Mouse (Mus musculus) lung, embryonic 16.5 days (tissue): ENCODE measurements at regions not wholly inside any gene's neighbourhood (a gene's known extent, or its start where the extent isn't known, plus 50 kb on each side); places are given as distances from the start of the nearest gene placed in this dataset.

Experiments used
- ATAC-seq: fragments of 200-750 bp; cut with Nextera tagmentation; 2 replicates; pipeline ENCODE4 v1.8.0; 2017; ENCODE audit warnings: low read depth, mild to moderate bottlenecking, moderate library complexity
- H3K27ac ChIP-seq: fragments of 300-500 bp; sonication (generic); 2 replicates; pipeline ENCODE4 v1.5.1; 2014; ENCODE audit warnings: mild to moderate bottlenecking, control low read depth, low read length
- H3K27me3 ChIP-seq: fragments of 300-500 bp; sonication (generic); 2 replicates; pipeline ENCODE4 v1.6.1; 2014; ENCODE audit warnings: low read depth, low read length, mixed read lengths; ENCODE audit not compliant: control insufficient read depth, insufficient read depth
- H3K36me3 ChIP-seq: fragments of 300-500 bp; sonication (generic); 2 replicates; pipeline ENCODE4 v1.6.1; 2014; ENCODE audit warnings: low read length; ENCODE audit not compliant: control insufficient read depth, insufficient read depth
- H3K4me1 ChIP-seq: fragments of 300-500 bp; sonication (generic); replicated peaks from 2 replicates; pipeline ENCODE4 v1.6.1; 2014; ENCODE audit warnings: low read length, mixed read lengths; ENCODE audit not compliant: control insufficient read depth, insufficient read depth
- H3K4me2 ChIP-seq: fragments of 300-500 bp; sonication (generic); 2 replicates; pipeline ENCODE4 v1.6.1; 2014; ENCODE audit warnings: low read depth, low read length, control low read depth
- H3K4me3 ChIP-seq: fragments of 300-500 bp; sonication (generic); 2 replicates; pipeline ENCODE4 v1.5.1; 2014; ENCODE audit warnings: mild to moderate bottlenecking, low read length, control low read depth
- H3K9ac ChIP-seq: fragments of 300-500 bp; sonication (generic); 2 replicates; pipeline ENCODE4 v1.6.1; 2014; ENCODE audit warnings: low read length, control low read depth
- H3K9me3 ChIP-seq: fragments of 300-500 bp; sonication (generic); 2 replicates; pipeline ENCODE4 v1.6.1; 2016; ENCODE audit warnings: low read length; ENCODE audit not compliant: control insufficient read depth
- WGBS: fragments of 180-500 bp; shearing (Covaris S2); extraction: QIAGEN DNeasy Blood & Tissue Kit; methylation state at CpG from one replicate; pipeline ENCODE4 v1.1.7; 2014; 5-methylcytosine and 5-hydroxymethylcytosine counted together

GRCm38 (mm10) chr8:103825289-103825688, 276.1 kb upstream of the Cdh5 start:
- Histone ChIP-seq H3K36me3 (no peaks in the 10 kb centered on the region), H3K4me1 (peaks cover 7% of the 10 kb centered on the region; the same call in 1 of the 2 replicates), H3K27ac (peak overlapping the region; percentile 89), H3K27me3 (no peaks in the 10 kb centered on the region), H3K4me3 (no peak overlapping the region), H3K9me3 (no peaks in the 10 kb centered on the region), H3K4me2 (no peak overlapping the region), H3K9ac (no peak overlapping the region)
- peak; percentile 96 for ATAC-seq
- WGBS = 34% methylated on average over 3 of the region's 3 CpGs

GRCm38 (mm10) chr8:103830416-103830815, 271.0 kb upstream of the Cdh5 start:
- Histone ChIP-seq H3K36me3 (no peaks in the 10 kb centered on the region), H3K9me3 (no peaks in the 10 kb centered on the region), H3K27ac (no peak overlapping the region), H3K4me2 (no peak overlapping the region), H3K4me3 (no peak overlapping the region), H3K9ac (no peak overlapping the region), H3K4me1 (no peaks in the 10 kb centered on the region), H3K27me3 (no peaks in the 10 kb centered on the region)
- no peak for ATAC-seq
- WGBS = 62% methylated on average over 3 of the region's 3 CpGs

- ATAC-seq = no peak
- WGBS = 89% methylated on average over 4 of the region's 4 CpGs
- Histone ChIP-seq H3K27me3 (no peaks in the 10 kb centered on the region), H3K4me3 (no peak overlapping the region), H3K36me3 (no peaks in the 10 kb centered on the region), H3K9me3 (no peaks in the 10 kb centered on the region), H3K27ac (no peak overlapping the region), H3K9ac (no peak overlapping the region), H3K4me1 (no peaks in the 10 kb centered on the region), H3K4me2 (no peak overlapping the region)
Observed at GRCm38 (mm10) chr8:103839990-103840389, 261.4 kb upstream of the Cdh5 start.

GRCm38 (mm10) chr8:103845964-103846363, 255.5 kb upstream of the Cdh5 start:
- no peak for ATAC-seq
- Histone ChIP-seq H3K4me2 (no peak overlapping the region), H3K4me3 (no peak overlapping the region), H3K9me3 (no peaks in the 10 kb centered on the region), H3K36me3 (no peaks in the 10 kb centered on the region), H3K27me3 (no peaks in the 10 kb centered on the region), H3K27ac (no peak overlapping the region), H3K4me1 (no peaks in the 10 kb centered on the region; the same call in 1 of the 2 replicates), H3K9ac (no peak overlapping the region)
- WGBS = 59% methylated on average over 1 of the region's 1 CpGs

GRCm38 (mm10) chr8:103846382-103846976, 254.9 kb upstream of the Cdh5 start:
- H3K27me3 ChIP-seq = no peaks in the 10 kb centered on the region
- ATAC-seq = no peak
- H3K9ac ChIP-seq = no peak overlapping the region
- H3K4me1 ChIP-seq = no peaks in the 10 kb centered on the region; the same call in 1 of the 2 replicates
- no peak overlapping the region for H3K4me3 ChIP-seq
- WGBS = 18% methylated on average over 10 of the region's 10 CpGs
- no peak overlapping the region for H3K27ac ChIP-seq
- no peaks in the 10 kb centered on the region for H3K9me3 ChIP-seq
- H3K4me2 ChIP-seq = no peak overlapping the region
- H3K36me3 ChIP-seq = no peaks in the 10 kb centered on the region

- Histone ChIP-seq H3K36me3 (no peaks in the 10 kb centered on the region), H3K9ac (no peak overlapping the region), H3K9me3 (no peaks in the 10 kb centered on the region), H3K27me3 (no peaks in the 10 kb centered on the region), H3K4me3 (no peak overlapping the region), H3K4me1 (no peaks in the 10 kb centered on the region; the same call in 1 of the 2 replicates), H3K27ac (no peak overlapping the region), H3K4me2 (no peak overlapping the region)
- ATAC-seq = no peak
- 88% methylated on average over 2 of the region's 2 CpGs for WGBS
Observed at GRCm38 (mm10) chr8:103849785-103850184, 251.6 kb upstream of the Cdh5 start.

GRCm38 (mm10) chr8:103851286-103851685, 250.1 kb upstream of the Cdh5 start:
- H3K27ac ChIP-seq = no peak overlapping the region
- 80% methylated on average over 8 of the region's 8 CpGs for WGBS
- no peaks in the 10 kb centered on the region; the same call in 1 of the 2 replicates for H3K4me1 ChIP-seq
- H3K9ac ChIP-seq = no peak overlapping the region
- H3K9me3 ChIP-seq = no peaks in the 10 kb centered on the region
- ATAC-seq = no peak
- no peak overlapping the region for H3K4me3 ChIP-seq
- H3K27me3 ChIP-seq = no peaks in the 10 kb centered on the region
- H3K36me3 ChIP-seq = no peaks in the 10 kb centered on the region
- no peak overlapping the region for H3K4me2 ChIP-seq

- H3K9ac ChIP-seq = no peak overlapping the region
- no peaks in the 10 kb centered on the region for H3K36me3 ChIP-seq
- H3K27me3 ChIP-seq = no peaks in the 10 kb centered on the region
- no peaks in the 10 kb centered on the region; the same call in 1 of the 2 replicates for H3K4me1 ChIP-seq
- H3K27ac ChIP-seq = no peak overlapping the region
- H3K4me2 ChIP-seq = no peak overlapping the region
- WGBS = 47% methylated on average over 4 of the region's 4 CpGs
- ATAC-seq = peak; percentile 72
- H3K9me3 ChIP-seq = no peaks in the 10 kb centered on the region
- no peak overlapping the region for H3K4me3 ChIP-seq
Observed at GRCm38 (mm10) chr8:103853048-103853447, 248.4 kb upstream of the Cdh5 start.

GRCm38 (mm10) chr8:103855291-103855690, 246.1 kb upstream of the Cdh5 start:
- Histone ChIP-seq H3K4me2 (no peak overlapping the region), H3K27ac (no peak overlapping the region), H3K9me3 (no peaks in the 10 kb centered on the region), H3K36me3 (no peaks in the 10 kb centered on the region), H3K4me1 (no peaks in the 10 kb centered on the region; the same call in 1 of the 2 replicates), H3K4me3 (no peak overlapping the region), H3K27me3 (no peaks in the 10 kb centered on the region), H3K9ac (no peak overlapping the region)
- 51% methylated on average over 9 of the region's 9 CpGs for WGBS
- 0 out of 2 replicates have a peak, but pooled peaks have one; percentile 15 for ATAC-seq
